Comparison of ENCODE assay signal across 22 mouse cellular contexts in the genomic region with DNA sequence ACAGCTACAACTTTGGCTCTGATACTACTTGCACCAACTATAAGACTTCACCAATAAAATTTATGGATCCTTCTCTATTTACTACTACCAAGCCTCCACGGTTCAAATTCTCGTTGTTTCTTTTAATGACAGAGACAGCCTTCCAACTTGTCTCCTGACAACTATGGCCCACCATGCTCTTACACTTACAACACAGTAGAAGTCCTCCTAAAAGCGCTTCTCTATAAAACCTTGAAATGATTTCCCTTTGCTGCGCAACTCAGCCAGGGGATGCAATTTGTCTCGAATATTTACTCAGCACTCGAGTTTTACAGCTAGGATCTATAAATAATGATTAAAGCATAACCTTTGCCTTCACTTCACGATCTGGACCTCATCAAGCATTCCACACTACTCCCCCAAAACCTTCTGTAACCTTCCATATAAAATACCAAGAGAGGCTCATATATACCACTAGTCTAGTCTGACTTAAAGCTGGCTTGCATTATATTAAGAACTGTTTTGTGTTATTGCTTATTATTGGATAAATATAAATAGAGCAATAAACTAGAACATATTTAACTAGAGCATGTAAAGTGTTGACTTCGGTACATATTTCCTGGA. TPM values are rescaled to one million over a fixed set of nuclear protein-coding genes. Genes with fewer than 3 reads are reported as not detected.
DNase-seq lines count a peak whose midpoint lies in the region; ATAC-seq lines count a peak whose summit lies in the region.
"Had no signal": no experiment of that assay in that cellular context is flagged by ENCODE, and none has a peak within 500 bp of the region (broad histone marks: within the 10 kb centered on the region; RNA-seq: fewer than 3 reads in every experiment).

No protein-coding gene starts in this region.

- ATAC-seq in kidney, embryonic 16.5 days (ENCODE audit: low FRiP score, low TSS enrichment), result peak; percentile 84
- peak; percentile 56 for ATAC-seq in intestine, embryonic 16.5 days
- ATAC-seq: forebrain, embryonic 15.5 days had no signal

- H3K4me1 ChIP-seq in kidney, embryonic 16.5 days (ENCODE audit: insufficient read depth, low read length), result no peaks in the 10 kb centered on the region; the same call in 1 of the 2 replicates
- H3K4me1 ChIP-seq in intestine, embryonic 16.5 days (ENCODE audit: control insufficient read depth, insufficient read depth, low read length), result no peaks in the 10 kb centered on the region
- H3K4me1 ChIP-seq: embryonic facial prominence, embryonic 15.5 days; forebrain, embryonic 10.5 days; forebrain, embryonic 15.5 days; heart, embryonic 15.5 days; hindbrain, embryonic 13.5 days had no signal

- no peaks in the 10 kb centered on the region for H3K36me3 ChIP-seq in kidney, embryonic 16.5 days (ENCODE audit: insufficient read depth, low read length)
- no peaks in the 10 kb centered on the region for H3K36me3 ChIP-seq in intestine, embryonic 16.5 days (ENCODE audit: control insufficient read depth, insufficient read depth, low read length)
- H3K36me3 ChIP-seq: embryonic facial prominence, embryonic 15.5 days; forebrain, embryonic 15.5 days; G1E; heart, embryonic 15.5 days had no signal

- no peak overlapping the region for H3K9ac ChIP-seq in kidney, embryonic 16.5 days (replicated peaks; ENCODE audit: low read length)
- H3K9ac ChIP-seq in intestine, embryonic 16.5 days (ENCODE audit: low read depth, low read length), result no peak overlapping the region
- H3K9ac ChIP-seq: embryonic facial prominence, embryonic 15.5 days; forebrain, embryonic 15.5 days; heart, embryonic 15.5 days; hindbrain, embryonic 13.5 days had no signal

- H3K27ac ChIP-seq in kidney, embryonic 16.5 days (ENCODE audit: low read length), result no peak overlapping the region
- H3K27ac ChIP-seq in intestine, embryonic 16.5 days (ENCODE audit: low read length), result no peak overlapping the region
- H3K27ac ChIP-seq: embryonic facial prominence, embryonic 15.5 days; forebrain, embryonic 10.5 days; forebrain, embryonic 15.5 days; heart, adult 2 months; heart, embryonic 15.5 days; hindbrain, embryonic 13.5 days had no signal

- 24% methylated on average over 8 of the region's 8 CpGs for WGBS in kidney, embryonic 16.5 days
- 36% methylated on average over 8 of the region's 8 CpGs for WGBS in intestine, embryonic 16.5 days

- no peaks in the 10 kb centered on the region for H3K9me3 ChIP-seq in kidney, embryonic 16.5 days (ENCODE audit: low read length)
- no peaks in the 10 kb centered on the region for H3K9me3 ChIP-seq in intestine, embryonic 16.5 days (ENCODE audit: control insufficient read depth, low read length)
- H3K9me3 ChIP-seq: embryonic facial prominence, embryonic 15.5 days; forebrain, embryonic 10.5 days; forebrain, embryonic 15.5 days; G1E; heart, embryonic 15.5 days; hindbrain, embryonic 13.5 days had no signal

- no peak overlapping the region for H3K4me3 ChIP-seq in kidney, embryonic 16.5 days (ENCODE audit: low read length)
- no peak overlapping the region for H3K4me3 ChIP-seq in intestine, embryonic 16.5 days (ENCODE audit: low read length)
- H3K4me3 ChIP-seq: embryonic facial prominence, embryonic 15.5 days; erythroblast, embryonic 14.5 days; forebrain, embryonic 10.5 days; forebrain, embryonic 15.5 days; heart, adult 2 months; heart, embryonic 15.5 days; hindbrain, embryonic 13.5 days had no signal

- no peaks in the 10 kb centered on the region for H3K27me3 ChIP-seq in kidney, embryonic 16.5 days (ENCODE audit: insufficient read depth, low read length)
- no peaks in the 10 kb centered on the region for H3K27me3 ChIP-seq in intestine, embryonic 16.5 days (replicated peaks; ENCODE audit: control insufficient read depth, insufficient read depth, low read length)
- H3K27me3 ChIP-seq: embryonic facial prominence, embryonic 15.5 days; forebrain, embryonic 15.5 days; heart, embryonic 15.5 days; hindbrain, embryonic 13.5 days had no signal

- H3K4me2 ChIP-seq in kidney, embryonic 16.5 days (replicated peaks; ENCODE audit: low read depth, low read length), result no peak overlapping the region
- no peak overlapping the region for H3K4me2 ChIP-seq in intestine, embryonic 16.5 days (ENCODE audit: low read depth, low read length)
- H3K4me2 ChIP-seq: embryonic facial prominence, embryonic 15.5 days; forebrain, embryonic 15.5 days; heart, embryonic 11.5 days; heart, embryonic 15.5 days; hindbrain, embryonic 13.5 days had no signal

- no peak for DNase-seq in kidney, postnatal 10 days
- DNase-seq in forelimb bud, embryonic 11.5 days (ENCODE audit: low read depth, low spot score), result peak; percentile 9
- peak; percentile 22 for DNase-seq in mesoderm, embryonic 11.5 days (ENCODE audit: low read depth, low spot score)
- no peak for DNase-seq in right cerebral cortex, postnatal 36 days (ENCODE audit: low spot score in 2 of 2)
- DNase-seq: adrenal gland, postnatal 10 days; cerebellum, adult 11 months; cerebellum, adult 8-10 months; cerebellum, postnatal 14 days; embryo, embryonic 11 days; gastrocnemius, postnatal 14 days; heart, adult 2 months; heart, postnatal 14 days had no signal

RNA-seq across cellular contexts. Expression of gene Tbc1d32, which starts 21.6 kb away (rescaled TPM):
- polyA plus RNA-seq in kidney, embryonic 16.5 days (2015; fragmentation: Nextera tagmentation; extraction: Ambion mirVana), result 3.9 and 4.5 TPM in 2 replicates
- 2.3 and 2.6 TPM in 2 replicates for polyA plus RNA-seq in intestine, embryonic 16.5 days (2015; fragmentation: Nextera tagmentation; extraction: Ambion mirVana)
- polyA plus RNA-seq: erythroblast, embryonic 14.5 days had no signal

Comparison
In these comparisons a context has a peak if more than half of its experiments do, and no peak if none do; other contexts are left out.
1. DNase-seq: peak in forelimb bud, embryonic 11.5 days (single experiment) and mesoderm, embryonic 11.5 days (single experiment); none in kidney, postnatal 10 days (single experiment) and right cerebral cortex, postnatal 36 days (0 of 2).